Mouse (Mus musculus) retina, postnatal 7 days (tissue): Measurements from ENCODE around the gene Gm42906.

ENCODE experiments used
- DNase-seq: peaks from one replicate; pipeline ENCODE4 v3.0.0-alpha.2; 2012; ENCODE audit warnings: low read depth, low spot score

The Gm42906 gene

GRCm38 (mm10) chr5:151428113-151428756, at the start of gene Gm42906:
Gm42906 (minus strand) TSS chr5:151428163.
- DNase-seq, result no peak

- DNase-seq, result no peak
Measured at GRCm38 (mm10) chr5:151445695-151446094, 17.7 kb upstream of the Gm42906 start.

DNA sequence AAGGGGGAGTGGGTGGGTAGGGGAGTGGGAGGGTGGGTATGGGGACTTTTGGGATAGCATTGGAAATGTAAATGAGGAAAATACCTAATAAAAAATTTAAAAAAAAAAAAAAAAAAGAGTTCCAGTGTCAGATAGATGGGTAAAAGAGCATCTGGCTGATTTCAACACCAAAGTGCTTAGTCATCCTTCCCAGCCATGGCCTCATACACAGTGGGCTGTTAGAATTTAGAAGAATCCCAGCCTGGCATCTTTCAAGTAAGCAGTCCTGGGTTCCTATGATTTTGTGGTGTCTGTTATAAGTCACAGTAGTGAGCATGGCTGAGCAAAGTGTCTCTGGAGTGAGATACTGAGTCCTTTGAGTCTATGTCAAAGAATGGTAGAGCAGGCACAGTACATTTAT, 7.1 kb upstream of the Gm42906 start:
- no peak for DNase-seq

DNA sequence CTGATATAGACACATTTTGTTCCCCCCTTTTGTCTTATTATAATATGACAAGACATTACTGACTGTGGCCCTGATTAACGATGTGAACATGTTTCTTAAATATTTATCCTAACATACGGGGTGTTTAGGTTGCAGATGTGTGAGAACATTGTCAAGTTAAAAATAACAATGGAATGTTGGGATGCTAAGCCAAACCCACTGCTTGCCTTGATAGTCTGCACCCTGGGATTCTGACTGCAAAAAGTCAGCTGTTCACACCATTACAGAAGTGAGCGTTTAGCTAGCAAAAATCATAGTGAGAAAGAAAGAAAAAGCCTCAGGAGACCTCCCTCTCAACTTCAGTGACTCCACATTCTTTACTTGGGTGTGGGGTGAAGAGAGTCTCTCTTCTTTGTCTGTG, 1.5 kb downstream of the Gm42906 start:
- DNase-seq, result no peak

DNA sequence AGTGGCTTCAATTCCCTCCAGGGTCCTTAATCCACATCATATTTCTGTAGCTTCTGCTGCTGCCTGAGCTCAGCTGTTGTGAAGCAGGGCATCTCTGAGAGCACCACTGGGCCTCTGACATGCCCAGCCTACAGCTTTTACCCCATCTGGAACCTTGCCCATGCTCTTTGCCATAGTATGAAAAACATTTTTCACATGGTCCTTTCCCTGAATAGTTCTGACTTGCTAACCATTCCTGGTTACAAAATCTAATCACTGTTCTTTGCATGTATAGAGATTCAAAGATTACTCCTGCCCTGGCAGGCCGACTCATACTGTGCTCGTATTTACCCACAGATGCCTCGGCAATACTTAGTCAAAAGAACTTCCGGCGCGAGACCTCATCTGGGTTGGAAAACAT, 5.3 kb downstream of the Gm42906 start:
- no peak for DNase-seq

GRCm38 (mm10) chr5:151421859-151422258, 6.1 kb downstream of the Gm42906 start:
- no peak for DNase-seq

GRCm38 (mm10) chr5:151418551-151418950, 9.4 kb downstream of the Gm42906 start:
- DNase-seq, result no peak

DNA sequence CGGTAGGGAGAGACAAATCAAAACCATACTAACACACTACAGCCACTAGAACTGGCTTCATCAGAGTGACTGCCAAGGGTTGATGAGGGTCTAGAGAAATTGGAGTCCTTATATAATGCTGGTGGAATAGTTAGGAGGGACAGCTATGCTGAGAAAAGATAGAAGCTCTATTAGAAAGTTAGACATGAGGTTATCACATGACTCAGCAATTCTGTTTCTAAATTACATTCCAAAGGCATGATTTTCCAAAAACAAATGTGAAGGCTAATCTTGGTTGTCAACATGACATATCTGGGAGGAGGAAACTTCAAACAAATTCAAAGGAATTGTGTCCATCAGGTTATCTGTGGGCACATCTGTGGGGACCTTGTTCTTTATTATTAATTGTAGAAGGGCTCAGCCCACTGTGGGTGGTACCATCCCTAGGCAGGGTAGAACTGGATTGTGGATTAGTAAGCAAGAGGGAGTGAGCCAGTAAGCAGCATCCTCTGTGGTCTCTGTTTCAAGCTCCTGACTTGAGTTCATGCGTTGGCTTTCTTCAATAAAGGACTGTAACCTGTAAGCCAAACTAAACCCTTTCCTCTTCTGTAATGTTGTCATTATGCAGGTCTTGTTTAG, 10.4 kb downstream of the Gm42906 start:
- no peak for DNase-seq

DNA sequence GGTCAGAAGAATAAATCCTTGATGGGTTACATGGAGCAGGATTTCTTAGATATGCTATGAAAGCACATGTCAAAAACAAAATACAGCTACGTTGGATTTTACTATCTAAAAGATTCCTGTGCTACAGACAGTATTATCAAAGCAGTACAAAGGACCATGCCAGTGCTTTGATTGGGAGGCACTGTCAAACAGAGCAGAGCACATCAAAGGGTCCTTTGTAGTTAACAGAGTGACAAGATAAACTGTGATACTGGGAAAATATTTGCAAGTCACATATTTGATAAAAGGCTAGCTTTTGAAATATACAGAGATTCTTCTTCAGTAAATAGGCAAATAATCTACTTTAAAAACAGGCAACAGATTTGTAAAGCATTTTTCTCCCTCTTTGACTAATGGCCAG, 11.0 kb downstream of the Gm42906 start:
- no peak for DNase-seq

- no peak for DNase-seq
Measured at GRCm38 (mm10) chr5:151413617-151414016, 14.3 kb downstream of the Gm42906 start.

- no peak for DNase-seq
Measured at GRCm38 (mm10) chr5:151412666-151413463, 15.1 kb downstream of the Gm42906 start.

GRCm38 (mm10) chr5:151410006-151410405, 18.0 kb downstream of the Gm42906 start:
- DNase-seq, result no peak

GRCm38 (mm10) chr5:151409282-151409681, 18.7 kb downstream of the Gm42906 start:
- no peak for DNase-seq

DNA sequence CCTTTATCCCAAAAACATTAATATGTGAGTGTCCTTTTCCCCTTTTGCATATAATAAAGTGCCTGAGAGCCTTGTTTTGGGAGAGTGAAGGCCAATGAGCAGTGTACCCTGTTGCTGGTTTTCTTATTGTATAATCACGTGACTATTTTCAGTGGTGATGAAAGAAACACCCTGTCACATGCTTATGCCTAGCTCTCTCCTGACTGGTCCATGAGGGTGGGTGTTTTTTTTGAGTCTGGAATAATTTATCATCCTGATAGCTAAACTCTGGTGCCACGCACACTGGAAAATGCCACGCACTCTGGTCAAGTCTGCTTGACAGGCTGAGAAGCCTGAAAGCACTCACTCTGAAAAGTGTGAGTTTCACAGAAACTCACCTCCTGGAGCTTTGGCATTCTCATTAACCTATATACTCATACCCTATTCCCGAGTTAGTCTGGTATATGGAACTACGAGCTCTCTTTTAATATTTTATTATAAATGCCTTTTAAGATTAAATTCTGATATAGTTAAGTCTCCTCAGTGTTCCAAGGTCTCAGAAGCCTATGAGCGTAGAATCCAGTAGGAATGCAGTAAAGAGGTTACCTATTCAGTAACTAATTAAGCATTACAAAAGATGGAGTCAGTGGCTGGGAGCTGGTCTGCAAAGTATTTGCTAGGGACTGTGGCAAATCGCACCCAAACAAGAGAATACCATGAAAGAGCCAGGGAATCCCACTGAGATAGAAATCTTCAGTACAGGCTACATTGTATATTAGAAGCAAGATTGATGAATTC, 19.7 kb downstream of the Gm42906 start:
- no peak for DNase-seq

GRCm38 (mm10) chr5:151407493-151407892, 20.5 kb downstream of the Gm42906 start:
- DNase-seq, result no peak

- no peak for DNase-seq
Measured at GRCm38 (mm10) chr5:151406276-151406675, 21.7 kb downstream of the Gm42906 start.

- DNase-seq, result no peak
Measured at GRCm38 (mm10) chr5:151405314-151405903, 22.6 kb downstream of the Gm42906 start.

GRCm38 (mm10) chr5:151403586-151403985, 24.4 kb downstream of the Gm42906 start:
- no peak for DNase-seq

GRCm38 (mm10) chr5:151400557-151400944, 27.4 kb downstream of the Gm42906 start:
- DNase-seq, result no peak

DNA sequence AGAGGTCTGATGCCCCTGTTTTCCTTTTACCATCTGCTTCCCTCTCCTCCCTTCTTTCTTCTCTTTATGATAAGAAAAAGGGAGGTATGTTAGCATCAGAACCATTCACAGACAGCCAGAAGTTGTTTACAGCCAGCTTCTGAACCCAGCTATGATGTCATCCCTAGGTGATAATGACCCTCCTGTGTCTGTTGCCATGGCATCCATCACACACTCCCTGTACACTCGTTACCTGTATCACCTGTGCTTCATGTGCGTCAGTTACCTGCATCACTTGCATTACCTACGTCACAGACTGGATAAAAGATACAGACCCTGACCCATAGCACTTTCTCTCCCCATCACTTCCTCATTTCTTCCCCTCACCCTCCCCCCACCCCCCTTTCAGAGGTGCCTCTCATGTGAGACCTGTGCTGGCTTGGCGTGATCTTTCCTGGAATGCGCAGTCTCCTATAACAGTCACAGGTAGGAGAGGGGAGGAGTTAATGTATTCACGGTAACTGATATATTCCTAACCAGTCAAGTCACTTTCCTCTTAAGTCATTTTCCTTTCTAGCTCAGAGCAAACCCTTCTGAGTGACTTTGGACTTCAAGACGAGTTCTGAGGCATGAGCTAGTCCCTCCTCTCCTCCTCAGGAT, 27.9 kb downstream of the Gm42906 start:
- DNase-seq, result no peak

DNA sequence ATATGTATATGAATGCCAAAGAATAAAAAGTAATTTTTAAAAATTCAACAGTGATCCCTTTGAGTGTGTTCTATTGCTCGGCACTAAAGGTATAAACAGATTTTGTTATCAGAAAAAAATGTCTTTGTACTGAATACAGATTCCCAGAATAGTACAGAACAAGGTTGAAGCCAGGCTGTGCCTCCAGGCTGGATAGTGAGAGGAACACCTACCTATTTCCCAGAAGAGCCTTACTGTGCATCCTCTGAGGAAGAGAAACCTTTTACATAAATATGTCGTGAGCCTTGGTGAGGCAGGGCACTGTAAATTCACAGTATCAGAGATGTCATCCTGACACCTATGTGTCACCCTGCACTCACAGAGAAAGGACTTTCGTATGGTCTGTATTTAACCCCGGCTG, 31.8 kb downstream of the Gm42906 start:
- no peak for DNase-seq
